Mouse (Mus musculus): ENCODE measurements at regions not wholly inside any gene's neighbourhood (a gene's known extent, or its start where the extent isn't known, plus 50 kb on each side); places are given as distances from the start of the nearest gene placed in this dataset.
"Not testable (repeated sequence)": the region's sequence is repeated elsewhere in the genome, so short reads cannot be mapped to it uniquely, and the experiment has no call there.

- peak; percentile 46 for TF ChIP-seq CTCF (conservative IDR thresholded peaks at IDR 0.05; ENCODE audit: insufficient read depth, insufficient read length, low read depth, low read length)
- not testable (repeated sequence) for TF ChIP-seq POLR2A (IDR thresholded peaks at IDR 0.05; ENCODE audit: low read depth, low read length)
Measured at GRCm38 (mm10) chr14:53776717-53777116, 477.2 kb downstream of the Dad1 start.

Measured in kidney, adult 2 months (tissue).